Mouse (Mus musculus) frontal cortex, postnatal 25 days (tissue): Measurements from ENCODE around the gene Vmn2r110.

Source experiments
- DNase-seq, 2 experiments: peaks; one replicate each; pipeline ENCODE4 v3.0.0; 2022; ENCODE audit warnings: low spot score in 2 of 2

Gene Vmn2r110

GRCm38 (mm10) chr17:20596323-20596722, at the start of gene Vmn2r110:
TSS of gene Vmn2r110 (minus strand) at chr17:20596423.
- no peak for DNase-seq

GRCm38 (mm10) chr17:20624777-20625176, 28.6 kb upstream of the Vmn2r110 start, which contains the start of gene Fpr-rs3:
TSS of gene Fpr-rs3 (minus strand) at chr17:20624877.
- no peak for DNase-seq

GRCm38 (mm10) chr17:20564656-20565055, 31.6 kb downstream of the Vmn2r110 start, which contains the start of gene Vmn2r109:
TSS of gene Vmn2r109 (minus strand) at chr17:20564756.
- DNase-seq, result no peak
